Mouse (Mus musculus): ENCODE data around the gene Cabp1.

The Cabp1 gene

DNA sequence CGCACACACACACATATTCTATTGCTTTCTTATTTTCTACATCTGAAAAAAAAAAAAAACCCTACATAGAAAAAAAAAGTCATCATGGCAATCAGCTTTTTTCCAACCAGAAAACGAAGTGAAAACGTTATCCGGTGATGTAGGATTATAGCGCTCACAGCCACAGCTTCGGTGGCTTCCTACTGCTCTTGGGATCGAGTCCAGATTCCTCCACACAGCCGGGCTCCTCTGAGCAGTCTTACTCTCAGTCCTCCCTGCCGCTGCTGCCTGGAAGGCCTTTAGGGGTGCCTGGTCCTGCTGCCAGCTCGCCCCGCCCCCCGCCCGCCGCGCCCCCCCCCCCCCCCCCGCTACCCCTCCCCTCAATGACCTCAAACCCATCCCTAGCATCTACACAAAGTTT lies 13.7 kb upstream of the Cabp1 start:
- no peak for DNase-seq

- peak; percentile 79 for DNase-seq
These were observed 13.1 kb upstream of the Cabp1 start for GRCm38 (mm10) chr5:115207244-115207643.

- DNase-seq: peak; percentile 97
These were observed 10.6 kb upstream of the Cabp1 start for GRCm38 (mm10) chr5:115204562-115205311.

GRCm38 (mm10) chr5:115203735-115204561 lies 9.8 kb upstream of the Cabp1 start:
- peak; percentile 92 for DNase-seq

DNA sequence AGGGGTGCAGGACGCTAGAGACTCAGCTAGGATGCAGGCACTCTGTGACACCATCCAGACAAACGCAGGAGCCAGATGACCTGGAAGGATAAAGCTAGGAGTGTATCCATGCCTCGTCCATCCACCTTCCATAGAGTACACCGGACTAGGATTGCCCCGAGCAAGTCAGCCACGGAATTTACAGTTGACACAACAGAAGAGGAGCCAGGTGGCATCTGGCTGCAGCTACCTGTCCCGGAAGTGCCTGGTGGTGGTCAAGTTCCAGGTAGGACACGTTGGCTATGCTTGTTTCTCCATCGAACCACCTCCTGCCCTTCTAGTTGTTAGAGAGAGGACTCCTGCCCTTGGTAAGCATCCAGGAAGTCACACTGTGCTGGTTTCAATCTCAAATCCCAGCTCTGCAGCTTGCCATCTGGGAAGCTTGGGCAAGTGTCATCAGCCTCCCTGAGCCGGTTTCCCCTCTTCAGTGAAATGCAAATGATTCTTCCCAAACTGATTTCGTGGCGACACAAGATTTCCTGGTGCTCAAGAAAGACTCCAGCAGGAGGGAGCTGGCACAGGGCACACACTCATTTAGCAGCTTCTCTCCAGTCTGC lies 543 bp upstream of the Cabp1 start:
- no peak for DNase-seq

GRCm38 (mm10) chr5:115193226-115193625 lies 955 bp downstream of the Cabp1 start:
- peak; percentile 94 for DNase-seq

DNA sequence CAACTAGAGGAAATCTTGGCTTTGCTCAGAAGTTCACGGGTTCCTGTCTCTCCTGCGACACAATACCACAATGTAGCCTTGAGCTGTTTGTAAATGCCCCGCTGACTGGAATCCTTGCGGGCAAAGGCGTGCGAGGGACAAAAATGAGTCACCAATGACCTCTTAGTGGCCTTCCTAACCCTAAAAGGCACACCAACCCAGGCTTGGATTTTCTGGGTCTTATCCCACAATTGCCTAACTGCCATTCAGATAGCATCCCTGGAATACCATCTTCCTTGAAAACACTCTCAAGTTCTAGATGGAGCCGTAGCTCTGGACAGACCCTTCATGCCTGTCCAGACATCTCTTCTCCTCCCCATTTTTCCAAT lies 1.4 kb downstream of the Cabp1 start:
- DNase-seq: no peak

DNA sequence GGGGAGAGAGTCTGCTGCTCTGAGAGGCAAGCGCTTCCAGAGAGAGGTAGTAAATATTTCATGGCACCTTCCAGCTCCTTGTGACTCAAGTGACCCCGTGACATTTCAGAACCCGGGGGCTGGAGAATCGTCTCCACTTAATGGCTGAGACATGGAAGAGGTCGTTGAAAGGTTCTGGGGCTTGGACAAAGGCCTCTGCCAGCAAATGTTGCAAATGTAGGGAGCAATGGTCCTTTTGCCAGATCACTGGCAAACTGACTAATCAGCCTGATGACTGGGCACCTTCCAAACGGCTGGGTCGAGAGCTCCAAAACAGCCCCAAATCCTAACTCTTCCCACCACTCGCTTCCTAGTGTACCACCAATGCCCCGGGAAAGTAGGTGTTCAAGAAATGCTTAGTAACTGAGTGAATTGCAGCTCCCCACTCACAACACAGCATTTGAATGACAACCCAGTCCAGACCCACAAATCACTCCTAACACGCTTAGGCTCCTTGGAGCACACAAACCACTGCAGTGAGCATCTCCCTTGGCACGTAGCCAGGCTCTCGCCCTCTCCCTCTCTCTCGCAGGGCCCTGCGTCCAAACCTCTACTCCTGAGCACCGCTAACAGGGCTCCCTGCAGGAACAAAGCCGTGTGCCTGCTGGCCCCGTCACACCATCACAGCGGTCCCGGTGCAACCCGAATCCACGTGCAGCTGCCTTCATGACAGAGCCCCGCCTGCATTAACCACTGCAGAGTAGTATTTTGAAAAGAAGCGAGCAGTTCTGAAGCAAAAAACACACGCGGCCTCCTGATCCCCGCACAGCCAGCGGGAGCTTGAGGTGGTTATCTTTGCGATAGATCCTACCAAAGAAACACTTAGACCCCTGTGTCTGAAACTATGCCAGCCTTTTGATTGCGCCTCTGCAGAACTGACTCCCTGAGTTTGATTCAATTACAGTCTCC lies 2.0 kb downstream of the Cabp1 start:
- no peak for DNase-seq

- DNase-seq: no peak
These were observed 4.1 kb downstream of the Cabp1 start for GRCm38 (mm10) chr5:115190081-115190480.

- no peak for DNase-seq
These were observed 5.4 kb downstream of the Cabp1 start for GRCm38 (mm10) chr5:115188824-115189223.

- DNase-seq: peak; percentile 99
These were observed 6.7 kb downstream of the Cabp1 start for GRCm38 (mm10) chr5:115187188-115188131.

GRCm38 (mm10) chr5:115186371-115187073 lies 7.7 kb downstream of the Cabp1 start:
- peak; percentile 95 for DNase-seq

DNA sequence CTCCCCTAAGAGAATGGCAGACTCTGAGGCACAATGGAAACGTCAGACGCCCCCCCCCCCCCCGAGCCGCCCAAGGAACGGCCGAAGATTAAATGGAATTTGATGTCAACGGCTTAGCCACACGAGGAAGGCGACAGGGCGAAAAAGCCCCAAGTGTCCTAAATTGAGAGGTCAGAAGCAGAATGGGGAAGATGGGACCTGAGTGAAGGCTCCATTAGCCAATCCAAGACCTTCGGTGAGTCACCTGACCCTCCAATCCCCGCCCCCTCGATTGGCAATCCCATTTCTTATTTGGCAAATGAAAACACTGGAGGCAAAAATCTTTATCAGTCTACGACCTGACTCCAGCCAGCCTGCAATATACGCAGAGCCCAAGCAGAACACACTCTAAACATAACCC lies 9.5 kb downstream of the Cabp1 start:
- DNase-seq: peak; percentile 98

DNA sequence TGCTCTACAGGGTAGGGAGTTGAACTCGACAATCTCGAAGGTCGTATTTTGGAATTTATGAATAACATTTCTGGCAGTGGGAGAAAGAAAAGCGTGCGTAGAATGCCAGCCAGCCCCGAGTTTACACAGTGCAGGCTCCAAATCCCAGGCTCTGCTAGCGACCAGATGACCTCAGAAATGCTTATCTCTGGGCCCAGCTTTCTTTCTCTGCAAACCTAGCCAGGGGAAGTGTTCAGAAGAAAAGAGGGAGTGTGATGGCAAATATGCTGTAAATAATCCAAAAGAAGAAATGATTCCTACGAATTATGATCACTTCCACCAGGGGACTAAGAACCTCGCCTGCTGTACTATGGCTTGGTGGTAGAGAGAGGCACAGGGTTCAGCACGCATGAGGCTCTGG lies 10.7 kb downstream of the Cabp1 start:
- no peak for DNase-seq

GRCm38 (mm10) chr5:115182925-115183324 lies 11.3 kb downstream of the Cabp1 start:
- no peak for DNase-seq

- DNase-seq: peak; percentile 94
These were observed 12.8 kb downstream of the Cabp1 start for GRCm38 (mm10) chr5:115181248-115181940.

DNA sequence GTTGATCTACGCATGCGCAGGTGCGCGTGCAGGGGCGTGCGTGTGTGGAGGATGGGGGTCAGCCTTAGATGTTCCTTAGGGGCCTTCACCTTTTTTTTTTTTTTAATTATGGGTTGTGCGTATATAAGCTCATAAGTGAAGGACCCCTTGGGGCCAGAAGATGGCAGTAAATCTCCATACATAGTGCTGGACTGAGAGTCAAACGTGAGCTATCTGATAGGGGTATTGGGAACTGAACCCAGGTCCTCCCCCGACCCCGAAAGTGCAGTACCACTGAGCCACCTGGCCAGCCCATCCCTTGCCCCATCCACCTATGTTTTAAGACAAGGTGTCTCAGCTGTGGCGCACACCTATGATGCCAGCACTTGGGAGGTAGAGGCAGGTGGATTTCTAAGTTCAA lies 14.6 kb downstream of the Cabp1 start:
- DNase-seq: no peak

GRCm38 (mm10) chr5:115177866-115178265 lies 16.3 kb downstream of the Cabp1 start:
- no peak for DNase-seq

DNA sequence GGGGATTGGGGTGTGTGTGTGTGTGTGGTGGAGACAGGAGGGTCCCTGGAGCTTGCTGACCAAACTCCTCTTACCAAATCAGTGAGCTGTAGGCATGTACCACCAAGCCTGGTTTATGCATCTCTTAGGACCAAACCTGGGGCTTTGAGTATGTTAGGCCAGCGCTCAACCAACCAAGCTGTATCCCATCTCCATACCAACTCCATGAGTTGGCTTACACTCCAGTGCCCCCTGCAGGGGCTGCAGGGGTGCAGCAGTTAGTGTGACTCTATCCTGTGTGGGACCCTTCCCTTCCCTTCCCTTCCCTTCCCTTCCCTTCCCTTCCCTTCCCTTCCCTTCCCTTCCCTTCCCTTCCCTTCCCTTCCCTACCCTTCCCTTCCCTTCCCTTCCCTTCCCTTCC lies 19.6 kb downstream of the Cabp1 start:
- DNase-seq: no peak

DNA sequence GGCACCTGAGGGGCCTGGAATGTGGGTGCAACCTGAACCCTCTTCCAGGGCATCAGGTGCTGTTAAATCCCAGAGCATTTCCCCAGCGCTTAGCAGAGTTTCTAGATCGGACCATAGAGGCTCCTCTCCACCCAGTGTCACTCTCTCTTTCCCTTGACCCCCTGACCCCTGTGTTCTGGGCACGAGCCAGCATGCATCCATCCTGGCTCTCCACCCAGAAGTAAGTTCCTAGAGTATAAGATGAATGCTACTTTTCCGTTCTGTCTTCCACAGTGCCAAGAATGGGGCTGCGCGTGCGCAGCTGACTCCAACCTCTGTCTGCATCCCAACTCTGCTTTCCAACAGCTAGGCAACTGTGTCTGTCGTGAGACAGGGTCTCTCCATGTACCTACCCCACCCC lies 24.0 kb downstream of the Cabp1 start:
- no peak for DNase-seq

All from heart, adult 11 months (tissue).